ENCODE assay signal across 12 mouse cellular contexts in the genomic region with DNA sequence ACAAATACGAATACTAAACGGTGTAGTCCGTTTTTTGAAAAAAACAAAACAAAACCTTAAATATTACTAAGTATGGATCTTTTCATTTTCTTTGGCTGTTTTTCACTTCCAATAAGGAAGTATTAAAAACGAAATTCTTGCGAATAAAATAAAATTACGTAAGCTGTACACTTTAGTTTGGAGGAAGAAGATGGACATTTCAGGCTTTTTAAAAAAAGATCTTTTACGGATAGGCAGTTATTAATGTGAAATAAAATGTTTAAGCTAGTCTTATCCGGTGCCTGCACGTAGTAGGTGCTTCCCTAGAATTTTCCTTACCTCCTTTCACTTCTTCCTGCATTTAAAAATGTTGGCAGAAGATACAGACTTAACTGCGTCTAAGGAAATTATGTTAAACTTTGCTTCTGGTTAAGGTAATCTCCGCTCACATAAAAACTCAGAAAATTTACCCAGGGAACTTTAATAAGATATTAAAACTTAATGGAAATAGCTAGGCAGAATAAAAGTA.
DNase-seq lines count a peak whose midpoint lies in the region; ATAC-seq and TF ChIP-seq lines count a peak whose summit lies in the region.
"Had no signal": no experiment of that assay in that cellular context is flagged by ENCODE, and none has a peak within 500 bp of the region (broad histone marks: within the 10 kb centered on the region; RNA-seq: fewer than 3 reads in every experiment).

No protein-coding gene starts in this region.

- H3K9me3 ChIP-seq in hindbrain, embryonic 14.5 days (ENCODE audit: control insufficient read depth, low read length) = no peaks in the 10 kb centered on the region
- H3K9me3 ChIP-seq in hindbrain, postnatal 0 days (ENCODE audit: low read length) = no peaks in the 10 kb centered on the region
- H3K9me3 ChIP-seq in megakaryocyte, embryonic 14.5 days = no peaks in the 10 kb centered on the region; the same call in 1 of the 2 replicates
- H3K9me3 ChIP-seq: hindbrain, embryonic 10.5 days had no signal

- DNase-seq in embryo, embryonic 10.5 days (ENCODE audit: low spot score) = peak; percentile 29
- no peak for DNase-seq in embryo, embryonic 11 days
- DNase-seq in hindbrain, embryonic 14.5 days (ENCODE audit: low spot score) = peak; percentile 50
- DNase-seq in hindbrain, postnatal 0 days (ENCODE audit: low spot score) = no peak
- DNase-seq in splenic B cell, adult 2 months (ENCODE audit: low read depth, low spot score) = peak; percentile 18
- DNase-seq in layer of hippocampus, adult 8-10 months (ENCODE audit: low spot score in 2 of 2) = no peak
- DNase-seq: kidney, adult 2 months; right cerebral cortex, postnatal 14 days; thymus, adult 2 months had no signal

- no peak overlapping the region for H3K4me3 ChIP-seq in hindbrain, embryonic 14.5 days (replicated peaks; ENCODE audit: low read length)
- no peak overlapping the region for H3K4me3 ChIP-seq in hindbrain, postnatal 0 days (ENCODE audit: low read length)
- H3K4me3 ChIP-seq in megakaryocyte, embryonic 14.5 days (replicated peaks) = peak overlapping the region; percentile 90

- H3K9ac ChIP-seq in hindbrain, embryonic 14.5 days = no peak overlapping the region
- H3K9ac ChIP-seq in hindbrain, postnatal 0 days (replicated peaks; ENCODE audit: low read length) = no peak overlapping the region

- H3K4me2 ChIP-seq in hindbrain, embryonic 14.5 days (replicated peaks) = no peak overlapping the region
- no peak overlapping the region for H3K4me2 ChIP-seq in hindbrain, postnatal 0 days (ENCODE audit: low read depth, low read length)

- H3K36me3 ChIP-seq in hindbrain, embryonic 14.5 days (replicated peaks; ENCODE audit: control insufficient read depth, insufficient read depth) = no peaks in the 10 kb centered on the region
- no peaks in the 10 kb centered on the region for H3K36me3 ChIP-seq in hindbrain, postnatal 0 days (ENCODE audit: insufficient read depth, low read length)
- no peaks in the 10 kb centered on the region for H3K36me3 ChIP-seq in megakaryocyte, embryonic 14.5 days (replicated peaks; ENCODE audit: low read length)
- no peaks in the 10 kb centered on the region for H3K36me3 ChIP-seq in splenic B cell, adult 2 months (ENCODE audit: control insufficient read depth, insufficient read depth, low read length, poor library complexity, severe bottlenecking)
- H3K36me3 ChIP-seq: hindbrain, embryonic 10.5 days had no signal

- H3K4me1 ChIP-seq in hindbrain, embryonic 14.5 days (replicated peaks; ENCODE audit: control insufficient read depth, insufficient read depth, low read length) = no peaks in the 10 kb centered on the region; the same call in 1 of the 2 replicates
- H3K4me1 ChIP-seq in hindbrain, postnatal 0 days (ENCODE audit: insufficient read depth, low read length) = no peaks in the 10 kb centered on the region
- H3K4me1 ChIP-seq in megakaryocyte, embryonic 14.5 days = peaks cover 65% of the 10 kb centered on the region

- peaks cover 80% of the 10 kb centered on the region for H3K27me3 ChIP-seq in hindbrain, embryonic 14.5 days (ENCODE audit: control insufficient read depth, insufficient read depth, low read length)
- H3K27me3 ChIP-seq in hindbrain, postnatal 0 days (ENCODE audit: insufficient read depth, low read length) = peaks cover 46% of the 10 kb centered on the region
- H3K27me3 ChIP-seq in megakaryocyte, embryonic 14.5 days (replicated peaks) = peaks cover 64% of the 10 kb centered on the region
- H3K27me3 ChIP-seq in splenic B cell, adult 2 months (ENCODE audit: control insufficient read depth, insufficient read depth, low read length, poor library complexity, severe bottlenecking) = no peaks in the 10 kb centered on the region

- ATAC-seq in hindbrain, embryonic 14.5 days (ENCODE audit: low FRiP score) = no peak
- no peak for ATAC-seq in hindbrain, postnatal 0 days
- ATAC-seq in megakaryocyte, adult 5-6 weeks (ENCODE audit: poor library complexity, severe bottlenecking) = no peak

- H3K27ac ChIP-seq in hindbrain, embryonic 14.5 days = no peak overlapping the region
- H3K27ac ChIP-seq in hindbrain, postnatal 0 days = no peak overlapping the region
- H3K27ac ChIP-seq: hindbrain, embryonic 10.5 days had no signal

- no peak for TF ChIP-seq CTCF in hindbrain, postnatal 0 days (IDR thresholded peaks at IDR 0.05; ENCODE audit: low read depth)

- 5% methylated on average over 11 of the region's 11 CpGs for WGBS in hindbrain, embryonic 14.5 days
- 7% methylated on average over 11 of the region's 11 CpGs for WGBS in hindbrain, postnatal 0 days

Comparison
In these comparisons a context has a peak if more than half of its experiments do, and no peak if none do; other contexts are left out.
1. DNase-seq: peak in embryo, embryonic 10.5 days (single experiment), hindbrain, embryonic 14.5 days (single experiment) and splenic B cell, adult 2 months (single experiment); none in embryo, embryonic 11 days (single experiment), hindbrain, postnatal 0 days (single experiment) and layer of hippocampus, adult 8-10 months (0 of 2).